Comparison of ENCODE assay signal across 8 mouse cellular contexts in the genomic region with DNA sequence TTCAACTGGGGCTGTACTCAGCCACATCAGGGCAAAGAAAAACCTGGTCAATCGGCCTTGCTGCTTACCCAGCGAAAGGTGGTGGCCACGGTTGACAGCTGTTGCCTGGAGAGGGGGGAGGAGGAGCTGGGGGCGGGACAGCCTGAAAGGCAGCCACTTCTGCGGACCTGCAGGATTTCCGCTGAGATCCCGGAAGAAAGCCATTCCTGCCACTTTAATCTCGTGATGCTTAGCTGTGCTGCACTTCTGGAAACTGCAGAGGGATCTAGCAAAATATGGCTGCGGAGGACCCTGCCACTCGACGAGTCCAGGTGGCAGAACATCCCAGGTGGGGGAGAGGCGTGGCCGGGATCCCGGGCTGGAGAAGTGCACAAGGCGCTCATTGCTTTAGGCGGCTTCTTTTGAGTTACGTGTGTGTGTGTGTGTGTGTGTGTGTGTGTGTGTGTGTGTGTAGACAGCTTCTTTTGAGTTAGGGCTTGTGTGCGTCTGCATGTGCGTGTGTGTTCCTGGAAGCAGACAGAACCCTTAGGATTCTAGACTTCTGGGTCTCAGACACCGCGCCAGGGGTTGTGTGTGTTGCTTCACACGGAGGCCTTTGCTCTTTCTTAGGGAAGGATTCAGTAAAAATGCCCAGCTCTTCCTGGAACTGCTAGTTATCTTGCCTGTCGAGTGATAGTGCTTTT. TPM values are rescaled to one million over a fixed set of nuclear protein-coding genes. Genes with fewer than 3 reads are reported as not detected.
DNase-seq lines count a peak whose midpoint lies in the region; ATAC-seq lines count a peak whose summit lies in the region.

No protein-coding gene starts in this region.

- no peaks in the 10 kb centered on the region for H3K9me3 ChIP-seq in hindbrain, embryonic 11.5 days (ENCODE audit: control insufficient read depth, low read length)

- no peaks in the 10 kb centered on the region for H3K4me1 ChIP-seq in hindbrain, embryonic 11.5 days (replicated peaks; ENCODE audit: control insufficient read depth, insufficient read depth, low read length)

- no peaks in the 10 kb centered on the region for H3K27me3 ChIP-seq in hindbrain, embryonic 11.5 days (ENCODE audit: control insufficient read depth, insufficient read depth, low read length)

- H3K36me3 ChIP-seq in hindbrain, embryonic 11.5 days (ENCODE audit: control insufficient read depth, insufficient read depth, low read length) = no peaks in the 10 kb centered on the region

- peak; percentile 85 for DNase-seq in MN1 (ENCODE audit: low spot score)
- peak; percentile 78 for DNase-seq in cerebellum, postnatal 10 days
- peak; percentile 24 to 34 for DNase-seq in frontal cortex, postnatal 10 days (ENCODE audit: low spot score in 2 of 2)
- DNase-seq in hindbrain, embryonic 11.5 days (ENCODE audit: low spot score) = peak; percentile 58
- peak; percentile 20 to 22 for DNase-seq in layer of hippocampus, postnatal 25 days (ENCODE audit: extremely low spot score in 1 of 2, low spot score in 1 of 2)
- peak; percentile 76 for DNase-seq in lung, postnatal 25 days (ENCODE audit: low spot score)
- DNase-seq in retina, adult 2 months (ENCODE audit: low read depth, low spot score) = peak; percentile 48
- peak; percentile 71 for DNase-seq in thymus, postnatal 25 days

- H3K27ac ChIP-seq in hindbrain, embryonic 11.5 days (ENCODE audit: low read depth, low read length) = no peak overlapping the region

- 10% methylated on average over 23 of the region's 23 CpGs for WGBS in hindbrain, embryonic 11.5 days

- H3K4me3 ChIP-seq in hindbrain, embryonic 11.5 days (ENCODE audit: low read depth, low read length) = peak overlapping the region; percentile 43

- peak overlapping the region; percentile 64 for H3K9ac ChIP-seq in hindbrain, embryonic 11.5 days (ENCODE audit: low read depth, low read length)

- peak overlapping the region; percentile 44 for H3K4me2 ChIP-seq in hindbrain, embryonic 11.5 days (replicated peaks; ENCODE audit: low read depth, low read length)

- ATAC-seq in hindbrain, embryonic 11.5 days (ENCODE audit: low FRiP score) = peak; percentile 47

RNA-seq across cellular contexts. Expression of gene Cops2, which starts 7.3 kb away (rescaled TPM):
- polyA plus RNA-seq in hindbrain, embryonic 11.5 days (2014; fragmentation: Nextera tagmentation; extraction: Ambion mirVana) = 110 and 115 TPM in 2 replicates
- total RNA-seq in layer of hippocampus, postnatal 25 days (2021) = 100 to 1,000 TPM; 104 to 118 TPM

RNA-seq across cellular contexts. Expression of gene Galk2, which starts 7.3 kb away (rescaled TPM):
- polyA plus RNA-seq in hindbrain, embryonic 11.5 days (2014; fragmentation: Nextera tagmentation; extraction: Ambion mirVana) = 31.7 and 35.5 TPM in 2 replicates
- total RNA-seq in layer of hippocampus, postnatal 25 days (2021) = 10 to 100 TPM; 27.0 to 28.4 TPM

Comparison
In these comparisons a context has a peak if more than half of its experiments do, and no peak if none do; other contexts are left out.
1. DNase-seq: peak in every context shown above with its lines; median percentile 85 in MN1; 78 in cerebellum, postnatal 10 days; 76 in lung, postnatal 25 days; 71 in thymus, postnatal 25 days; 58 in hindbrain, embryonic 11.5 days; 48 in retina, adult 2 months; 29 in frontal cortex, postnatal 10 days; 21 in layer of hippocampus, postnatal 25 days.